Mouse (Mus musculus): Measurements from ENCODE around the gene Tysnd1. TPM values are rescaled to one million over a fixed set of nuclear protein-coding genes. Genes with fewer than 3 reads are reported as not detected.

Tysnd1 gene
- total RNA-seq, 2 experiments from 2014 or later = 25.9 to 26.6 TPM

DNA sequence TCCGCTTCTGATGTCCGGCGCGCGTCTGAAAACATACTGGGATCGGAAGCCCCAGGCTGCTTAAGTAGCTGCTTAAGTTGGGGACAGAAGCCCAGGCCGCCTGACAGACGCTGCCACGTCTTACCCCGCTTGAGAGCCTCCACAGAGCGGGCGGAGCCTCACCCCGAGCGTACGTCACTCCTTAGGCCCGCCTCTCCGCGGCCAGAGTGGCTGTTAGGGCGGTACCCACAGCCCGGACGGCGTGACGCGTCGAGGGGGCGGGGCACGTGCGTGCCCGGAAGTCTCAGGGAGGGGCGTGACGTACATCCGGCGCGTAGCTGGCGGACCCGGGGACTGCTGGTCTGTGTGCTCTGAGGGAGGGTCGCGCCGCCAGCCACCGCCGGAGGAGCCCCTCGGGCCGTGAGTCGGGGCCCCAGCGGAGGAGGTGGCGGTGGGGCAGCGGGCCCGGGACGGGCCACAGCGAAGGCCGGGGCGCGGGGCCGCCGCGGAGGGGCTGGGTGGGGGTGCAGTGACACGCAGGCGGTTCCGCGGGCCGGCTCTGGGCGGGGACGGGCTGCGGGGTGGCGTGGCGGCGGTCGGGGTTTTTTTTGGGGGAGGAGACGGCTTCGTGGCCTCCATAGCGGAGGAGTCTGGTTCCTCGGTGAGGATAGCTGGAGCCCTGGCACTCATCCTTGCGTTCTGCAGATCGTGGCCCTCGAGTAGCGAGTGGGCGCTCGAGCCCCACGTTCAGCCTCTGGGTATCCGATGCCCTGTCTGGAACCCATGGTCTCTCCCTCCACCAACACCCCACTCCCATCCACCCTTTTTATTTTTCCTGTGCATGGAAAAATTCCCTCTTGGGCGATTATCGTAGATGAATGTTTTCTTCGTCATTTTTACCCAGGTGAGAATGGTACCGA, 15.1 kb upstream of the Tysnd1 start, which contains the start of gene Sar1a:
Gene Sar1a, plus strand, starts transcription at position 285 of the 899 bp plus-strand sequence.
- DNase-seq = peak; percentile 99
- intact Hi-C loops (cut with DNase I) = no loop called here

DNA sequence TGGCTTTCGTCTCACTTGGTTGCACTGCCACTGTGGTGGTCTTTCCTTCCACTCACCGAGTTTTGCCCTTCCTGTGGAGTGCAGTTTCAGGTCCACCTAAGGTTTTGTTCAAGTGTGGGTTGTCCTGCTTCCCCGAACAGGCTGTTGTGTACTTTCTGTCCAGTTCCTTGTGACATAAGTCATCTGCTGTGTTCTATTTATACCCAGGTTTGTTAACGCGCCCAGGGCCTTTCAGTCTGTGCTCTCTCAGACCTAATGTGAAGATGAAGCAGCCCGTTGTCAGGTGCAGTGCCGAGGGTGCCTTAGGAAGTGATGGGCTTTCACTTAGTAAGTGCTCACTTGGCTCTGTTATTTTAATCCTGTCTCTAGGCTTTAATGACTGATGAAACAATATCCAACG, 5.9 kb upstream of the Tysnd1 start:
- peak in 1 of 2 experiments; percentile 37 for DNase-seq
- intact Hi-C loops (cut with DNase I) = no loop called here

DNA sequence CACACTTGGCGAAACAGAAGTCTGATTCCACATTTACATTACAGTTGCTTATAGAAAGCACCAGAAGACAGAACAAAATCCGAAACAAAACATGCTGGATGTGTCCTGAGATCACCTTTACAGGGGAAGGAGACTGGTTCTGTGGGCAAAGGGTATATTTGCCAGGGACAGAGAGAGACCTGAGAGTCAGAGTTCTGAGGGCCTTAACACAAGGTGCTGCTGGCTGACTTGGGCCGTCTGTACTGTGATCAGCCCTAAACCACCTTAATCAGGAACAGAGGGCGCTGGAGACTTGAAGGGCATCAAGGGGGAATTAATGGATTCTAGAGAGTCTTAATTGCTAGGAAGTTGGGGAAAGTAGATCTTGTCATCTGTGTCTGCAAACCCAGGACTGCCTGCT, 1.8 kb upstream of the Tysnd1 start:
- no peak for DNase-seq
- intact Hi-C loops (cut with DNase I) = no loop called here

DNA sequence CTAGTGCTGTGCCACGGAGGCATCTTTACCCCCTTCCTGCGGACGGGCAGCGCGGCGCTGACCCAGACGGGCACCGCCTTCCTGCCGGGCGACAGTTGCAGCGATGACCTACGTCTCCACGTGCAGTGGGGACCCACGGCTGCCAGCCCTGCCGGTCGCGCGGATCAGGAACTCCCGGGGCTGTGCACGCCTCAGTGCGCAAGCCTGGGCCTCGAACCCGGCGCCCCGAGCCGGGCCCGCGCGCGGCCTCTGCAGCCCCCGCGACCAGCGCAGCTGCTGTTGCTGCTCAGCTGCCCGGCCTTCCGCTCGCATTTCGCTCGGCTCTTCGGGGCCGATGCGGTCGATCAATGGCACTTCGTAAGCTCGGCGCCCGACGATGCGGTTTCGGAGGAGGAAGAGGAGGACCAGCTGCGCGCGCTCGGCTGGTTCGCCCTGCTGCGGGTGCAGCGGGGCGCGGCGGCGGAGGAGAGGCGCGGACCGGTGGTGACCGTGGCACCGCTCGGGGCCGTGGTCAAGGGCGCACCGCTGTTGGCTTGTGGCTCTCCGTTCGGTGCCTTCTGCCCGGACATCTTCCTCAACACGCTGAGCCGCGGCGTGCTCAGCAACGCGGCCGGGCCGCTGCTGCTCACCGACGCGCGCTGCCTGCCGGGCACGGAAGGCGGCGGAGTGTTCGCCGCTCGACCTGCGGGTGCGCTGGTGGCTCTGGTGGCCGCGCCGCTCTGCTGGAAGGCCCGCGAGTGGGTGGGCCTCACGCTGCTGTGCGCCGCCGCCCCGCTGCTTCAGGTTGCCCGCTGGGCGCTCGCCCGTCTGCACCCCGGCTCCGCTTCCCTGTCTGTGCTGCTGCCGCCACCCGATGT, 617 bp downstream of the Tysnd1 start:
- intact Hi-C loops (cut with DNase I) = loop anchor here (2.0 kb wide), 1 partner anchor 19 kb away; the partner anchor contains the start of gene Aifm2
- no peak for DNase-seq

DNA sequence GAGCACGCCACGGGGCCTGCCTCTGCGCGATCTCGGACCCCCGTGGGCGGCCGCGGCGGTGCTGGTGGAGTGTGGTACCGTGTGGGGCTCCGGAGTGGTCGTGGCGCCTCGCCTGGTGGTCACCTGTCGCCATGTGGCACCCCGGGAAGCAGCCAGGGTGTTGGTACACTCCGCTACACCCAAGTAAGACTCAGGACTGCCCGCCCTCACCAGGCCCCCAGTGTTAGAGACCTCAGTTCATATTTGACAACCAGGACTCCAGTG, 1.2 kb downstream of the Tysnd1 start:
- DNase-seq = no peak

DNA sequence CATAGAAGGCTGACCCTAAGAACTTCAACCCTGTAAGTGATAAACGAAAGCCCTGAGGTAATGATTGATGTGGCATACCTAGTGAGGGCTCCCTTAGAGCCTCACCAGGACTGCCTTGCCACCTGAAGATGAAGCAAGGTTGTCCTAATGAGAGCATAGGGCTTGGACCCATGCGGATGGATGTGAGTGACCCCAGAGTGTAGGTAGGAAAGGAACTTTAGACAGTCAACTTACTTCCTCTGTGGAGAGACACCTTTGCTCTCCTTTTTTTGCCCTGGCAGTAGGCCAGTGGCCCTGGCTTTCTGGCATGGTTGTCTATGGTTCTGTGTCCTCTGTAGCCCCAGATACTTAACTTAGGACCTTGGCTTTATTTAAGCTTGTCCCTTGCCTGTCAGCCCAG, 1.7 kb downstream of the Tysnd1 start:
- intact Hi-C loops (cut with DNase I) = loop anchor here (2.0 kb wide), 1 partner anchor 18 kb away; the partner anchor contains the start of gene Aifm2
- DNase-seq = no peak

More for the DNA sequence above, 1.2 kb downstream of the Tysnd1 start:
- intact Hi-C loops (cut with DNase I) = loop anchor here (2.0 kb wide), 1 partner anchor 18 kb away; the partner anchor contains the start of gene Aifm2

DNA sequence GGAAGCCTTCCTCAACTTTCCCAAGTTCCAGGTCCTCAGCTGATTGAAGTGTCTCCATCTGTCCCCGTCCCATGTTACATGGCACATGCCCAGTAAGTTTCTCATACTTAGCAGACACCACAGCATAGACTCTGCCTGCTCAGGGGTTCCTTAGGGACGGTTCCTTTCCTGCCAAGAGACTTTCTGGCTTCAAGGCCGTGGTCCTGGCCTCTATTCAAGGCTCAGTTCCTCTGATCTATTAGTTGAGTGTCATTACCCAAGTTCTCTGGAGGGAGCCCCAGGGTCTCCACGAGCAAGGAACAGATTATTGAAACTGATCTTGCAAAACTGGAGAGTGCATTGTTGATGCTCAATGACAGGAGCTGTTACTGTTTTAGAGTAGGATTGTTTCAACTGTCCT, 9.3 kb downstream of the Tysnd1 start:
- DNase-seq = no peak
- intact Hi-C loops (cut with DNase I) = no loop called here

DNA sequence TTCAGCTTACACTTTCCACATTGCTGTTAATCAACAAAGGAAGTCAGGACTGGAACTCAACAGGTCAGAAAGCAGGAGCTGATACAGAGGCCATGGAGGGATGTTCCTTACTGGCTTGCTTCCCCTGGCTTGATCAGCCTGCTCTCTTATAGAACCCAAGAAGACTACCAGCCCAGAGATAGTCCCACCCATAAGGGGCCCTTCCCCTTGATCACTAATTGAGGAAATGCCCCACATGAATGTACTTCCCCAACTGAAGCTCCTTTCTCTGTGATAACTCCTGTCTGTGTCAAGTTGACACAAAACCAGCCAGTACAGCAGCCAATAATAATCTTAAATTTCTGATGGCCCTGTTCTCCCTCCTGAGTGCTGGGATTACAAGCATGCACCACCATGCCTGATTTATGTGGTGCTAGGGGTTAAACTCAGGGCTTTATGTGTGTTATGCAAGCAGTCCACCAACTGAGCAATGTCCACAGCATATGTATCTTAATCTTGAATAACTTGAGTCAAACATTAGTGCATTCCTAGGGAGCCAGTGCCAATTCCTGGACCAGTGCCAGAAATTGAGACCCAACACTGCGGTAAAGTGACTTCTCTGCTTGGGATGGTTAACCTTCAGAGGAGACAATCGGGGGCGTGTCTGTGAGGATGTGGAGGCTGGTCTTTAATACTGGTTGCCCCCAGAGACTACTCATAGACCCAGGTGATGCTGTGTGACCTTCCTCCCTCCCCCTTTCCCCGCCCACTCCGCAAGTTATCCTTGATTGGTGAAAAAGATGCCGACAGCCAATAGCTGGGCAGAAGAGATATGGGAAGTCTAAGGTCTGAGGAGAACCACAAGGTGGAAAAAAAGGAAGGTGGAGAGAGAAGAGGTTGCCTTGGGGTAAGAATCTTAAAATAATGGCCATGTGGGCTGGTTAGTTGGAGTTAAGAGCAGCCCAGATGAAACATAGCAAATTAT, 11.4 kb downstream of the Tysnd1 start:
- no peak for DNase-seq
- intact Hi-C loops (cut with DNase I) = no loop called here

DNA sequence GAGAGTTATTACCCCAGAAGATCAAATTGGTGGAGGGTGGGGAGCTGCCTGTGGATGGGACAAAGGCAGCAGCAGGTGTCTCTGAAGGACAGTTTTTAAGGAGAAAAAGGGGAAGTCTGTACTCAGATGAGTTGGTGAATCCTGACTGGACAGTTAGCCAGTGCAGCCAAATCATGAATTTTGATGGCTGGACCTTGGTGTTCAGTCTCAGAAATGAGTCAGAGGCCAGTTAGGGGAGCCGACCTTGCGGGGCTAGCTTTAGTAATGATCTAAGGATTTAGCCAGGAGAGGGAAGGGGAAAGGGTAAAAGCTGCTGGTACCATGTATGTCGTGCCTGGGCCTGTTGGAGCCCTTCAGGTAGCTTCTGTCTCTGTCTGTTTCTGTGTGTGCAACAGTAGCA, 18.3 kb downstream of the Tysnd1 start:
- intact Hi-C loops (cut with DNase I) = no loop called here
- DNase-seq = no peak

DNA sequence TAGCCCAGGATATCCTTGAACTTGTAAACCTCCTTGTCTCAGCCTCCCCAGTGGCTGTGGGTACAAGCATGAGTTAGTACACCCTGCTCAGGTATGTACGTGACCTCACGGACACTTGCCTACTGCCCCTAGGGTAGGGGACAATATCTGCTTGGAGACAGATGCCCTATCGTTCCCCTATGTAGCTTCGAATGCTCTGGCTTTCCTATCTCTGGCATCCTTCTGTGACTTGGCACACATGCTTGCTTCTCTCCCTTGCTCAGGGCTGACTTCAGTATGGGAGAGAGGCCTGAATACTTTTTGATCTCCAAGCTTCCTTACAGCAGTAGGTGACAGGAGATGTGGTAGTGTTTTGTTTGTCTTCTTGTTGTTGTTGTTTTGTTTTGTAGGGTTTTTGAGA, 18.8 kb downstream of the Tysnd1 start:
- no peak for DNase-seq
- intact Hi-C loops (cut with DNase I) = loop anchor here (2.0 kb wide), 1 partner anchor 17 kb away; no protein-coding TSS in a partner anchor

DNA sequence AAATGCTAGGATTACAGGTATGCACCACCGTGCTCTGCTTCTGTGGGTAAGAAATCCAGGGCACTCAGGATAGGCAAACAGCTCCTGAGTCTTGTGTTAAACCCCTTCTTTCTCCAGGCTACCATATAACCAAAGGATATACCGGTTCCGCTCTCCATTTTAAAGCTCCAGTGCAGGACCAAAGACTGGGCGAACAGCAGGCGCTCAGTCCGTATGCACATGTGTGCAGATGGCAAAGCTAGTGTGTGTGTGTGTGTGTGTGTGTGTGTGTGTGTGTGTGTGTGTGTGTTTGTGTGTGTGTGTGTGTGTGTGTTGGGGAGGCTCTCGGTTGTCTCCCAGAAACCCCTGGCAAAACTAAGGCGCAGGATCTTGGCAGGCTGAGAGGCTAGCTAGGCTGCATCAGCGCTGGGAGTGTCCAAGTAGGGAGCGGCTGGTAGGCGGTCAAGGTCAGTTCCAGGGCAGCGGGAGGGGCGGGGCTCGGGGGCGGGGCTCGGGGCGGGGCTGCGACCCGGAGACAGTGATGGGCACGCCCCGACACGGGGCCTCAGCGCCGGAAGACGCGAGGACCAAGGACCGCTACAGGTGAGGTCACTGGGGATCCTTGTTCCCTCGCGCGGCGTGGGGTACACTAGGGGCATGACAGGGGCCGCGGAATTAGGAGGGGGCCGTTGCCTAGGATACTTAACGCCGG, 19.6 kb downstream of the Tysnd1 start, which contains the start of gene Aifm2:
Gene Aifm2, plus strand, starts transcription at position 493 of the 691 bp plus-strand sequence.
- DNase-seq = peak; percentile 76 to 78
- intact Hi-C loops (cut with DNase I) = loop anchor here (2.0 kb wide), 1 partner anchor 18 kb away; no protein-coding TSS in a partner anchor

DNA sequence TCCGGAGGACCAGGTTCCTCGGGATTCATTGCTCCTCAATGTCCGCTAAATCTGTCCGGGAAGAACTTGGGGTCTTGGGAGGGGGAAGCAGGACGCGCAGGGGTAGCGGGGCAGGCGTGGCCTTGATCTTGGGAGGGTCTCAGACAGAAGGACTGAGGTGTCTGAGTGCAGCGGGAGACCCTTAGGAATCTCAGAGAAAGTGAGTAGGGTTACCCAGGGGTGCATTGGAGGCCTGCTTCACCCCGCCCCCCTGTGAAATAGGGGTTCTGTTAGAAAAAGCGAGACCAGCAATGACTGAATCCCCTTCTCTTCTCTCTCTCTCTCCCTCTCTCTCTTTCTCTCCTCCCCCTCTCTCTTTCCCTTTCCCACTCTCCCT, 20.1 kb downstream of the Tysnd1 start:
- no peak for DNase-seq
- intact Hi-C loops (cut with DNase I) = loop anchor here (2.0 kb wide), 1 partner anchor 19 kb away; no protein-coding TSS in a partner anchor

DNA sequence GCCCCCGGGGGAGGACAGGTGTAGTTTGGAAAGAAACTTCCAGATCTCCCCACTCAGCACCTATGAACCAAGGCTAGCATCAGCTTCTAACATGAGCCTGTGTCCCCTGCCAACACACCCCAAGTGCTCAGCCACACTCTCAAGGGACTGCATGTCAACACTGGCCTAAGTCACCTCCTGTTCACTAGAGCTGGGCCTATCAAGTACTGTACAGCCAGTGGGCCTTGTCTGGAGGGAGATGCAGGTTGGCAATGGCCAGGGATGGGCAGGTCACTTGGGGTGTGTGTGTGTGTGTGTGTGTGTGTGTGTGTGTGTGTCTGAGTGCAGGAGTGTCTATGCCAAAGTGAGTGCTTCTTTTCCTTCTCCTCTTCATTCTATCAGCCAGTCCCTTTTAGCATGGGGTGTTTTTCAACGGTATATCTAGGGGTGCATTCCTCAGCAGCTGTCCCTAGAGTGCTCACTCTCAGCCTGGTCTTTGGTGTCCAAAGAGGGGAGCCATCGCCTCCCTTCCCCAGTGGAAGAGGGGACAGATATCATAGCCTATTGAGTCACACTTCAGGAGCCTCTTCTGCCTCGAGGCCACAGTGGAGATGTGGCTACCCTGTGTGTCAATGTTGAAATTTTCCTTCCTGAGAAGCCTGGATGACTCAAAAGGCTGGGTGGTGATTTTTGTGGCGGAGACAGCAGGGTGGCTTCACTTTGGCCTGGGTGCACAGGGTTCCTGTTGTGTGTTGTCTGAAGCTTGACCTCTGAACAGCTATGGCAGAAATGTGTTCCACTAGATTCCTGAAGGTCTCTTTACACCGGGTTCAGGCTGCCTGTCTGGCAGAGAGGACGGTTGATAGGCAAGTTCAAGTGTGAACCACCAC, 20.9 kb downstream of the Tysnd1 start:
- intact Hi-C loops (cut with DNase I) = loop anchor here (2.0 kb wide), 1 partner anchor 19 kb away; no protein-coding TSS in a partner anchor
- peak in 1 of 2 experiments; percentile 38 for DNase-seq

DNA sequence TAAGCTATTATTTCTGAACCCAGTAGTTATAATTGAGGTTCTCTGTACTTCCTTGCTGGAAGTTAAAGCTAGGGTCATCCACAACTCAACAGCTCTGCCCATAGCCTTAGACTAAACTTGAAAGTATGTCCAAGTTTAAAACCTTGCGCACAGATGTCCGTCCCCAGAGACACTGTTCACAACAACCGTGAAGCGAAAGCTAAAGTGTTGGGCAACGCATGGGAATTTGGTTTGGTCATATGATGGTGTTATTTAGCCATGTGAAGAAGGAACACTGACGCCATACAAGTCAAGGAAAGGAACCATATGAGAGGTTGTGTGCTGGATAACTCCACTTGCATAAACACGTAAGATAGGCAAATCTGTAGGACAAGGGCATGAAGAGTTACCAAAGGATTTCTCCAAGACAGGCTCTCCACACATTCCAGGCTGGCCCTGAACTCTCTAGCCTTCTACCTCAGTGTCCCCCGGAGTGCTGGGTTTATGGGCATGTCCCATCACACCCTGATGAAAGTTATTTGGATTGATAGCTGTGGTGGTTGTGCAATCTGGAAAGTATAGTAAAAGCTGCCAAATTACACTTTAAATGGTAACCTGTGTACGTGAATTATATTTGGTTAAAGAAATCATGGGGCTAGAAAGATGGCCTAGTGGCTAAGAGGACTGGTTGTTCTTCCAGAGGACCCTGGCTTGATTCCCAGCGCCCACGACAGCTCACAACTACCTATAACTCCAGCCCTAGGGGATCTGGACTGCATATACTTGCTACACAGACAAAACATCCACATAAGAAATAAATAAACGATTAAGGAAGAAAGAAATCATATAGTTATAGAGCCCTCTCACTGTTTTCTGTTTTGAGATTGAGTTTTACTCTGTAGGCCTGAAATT, 22.3 kb downstream of the Tysnd1 start:
- intact Hi-C loops (cut with DNase I) = no loop called here

DNA sequence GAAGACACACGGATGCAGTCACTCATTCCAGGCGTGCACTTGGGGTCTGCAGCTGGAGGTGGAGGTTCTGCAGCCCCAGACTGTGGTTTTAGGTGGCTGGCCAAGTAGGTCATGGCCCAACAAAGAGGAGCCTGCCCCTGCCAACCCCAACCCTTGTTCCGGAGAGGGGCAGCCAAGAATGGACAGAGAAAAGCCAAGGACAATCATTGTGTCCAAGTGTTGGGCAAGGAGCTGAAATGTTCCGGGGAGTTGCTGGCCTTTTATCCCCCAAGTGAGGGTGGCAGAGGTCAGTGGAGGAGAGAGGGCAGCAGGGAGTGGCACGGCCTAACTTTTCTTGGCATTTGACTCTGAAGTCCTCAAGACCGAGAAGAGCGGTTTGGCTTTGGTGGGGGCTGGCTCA, 25.0 kb downstream of the Tysnd1 start:
- intact Hi-C loops (cut with DNase I) = no loop called here
- no peak for DNase-seq

More for the DNA sequence above, 22.3 kb downstream of the Tysnd1 start:
- DNase-seq = no peak

DNA sequence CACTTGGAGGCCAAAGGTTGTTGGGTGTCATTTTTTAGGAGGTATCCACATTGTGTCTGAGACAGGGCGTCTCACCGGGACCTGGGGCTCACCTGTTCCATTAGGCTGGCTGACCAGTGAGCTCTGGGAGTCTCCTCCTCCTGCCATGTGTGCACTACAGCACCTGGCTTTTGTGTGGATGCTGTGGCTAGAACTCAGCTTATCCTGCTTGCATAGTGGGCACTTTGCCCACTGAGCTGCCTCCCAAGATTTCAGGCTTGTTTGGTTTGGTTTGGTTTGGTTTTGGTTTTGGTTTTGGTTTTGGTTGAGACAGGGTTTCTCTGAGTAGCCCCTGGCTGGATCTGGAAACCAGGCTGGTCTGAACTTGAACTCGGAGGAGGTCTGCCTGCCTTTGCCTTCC, 26.9 kb downstream of the Tysnd1 start:
- intact Hi-C loops (cut with DNase I) = no loop called here
- no peak for DNase-seq

DNA sequence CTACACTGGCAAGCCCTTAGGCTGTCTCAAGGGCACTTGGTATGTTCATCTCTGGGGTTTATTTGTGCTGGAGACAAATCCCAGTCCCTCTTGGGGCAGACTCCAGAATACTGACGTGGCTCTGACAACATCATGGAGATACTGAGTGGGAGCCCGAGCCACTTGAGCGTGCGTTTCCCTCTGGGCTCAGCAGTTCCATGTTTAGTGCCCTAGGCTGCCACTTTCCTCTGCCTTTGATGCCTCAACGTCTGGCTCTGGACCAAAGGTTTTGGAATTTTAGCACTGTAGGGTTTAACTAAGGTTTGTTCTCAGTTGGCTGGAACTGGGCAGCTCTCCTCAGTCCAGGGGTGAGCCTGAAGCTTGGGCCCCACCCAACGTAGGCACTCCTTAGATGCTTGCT, 28.0 kb downstream of the Tysnd1 start:
- peak; percentile 42 to 56 for DNase-seq

More for the DNA sequence above, 28.0 kb downstream of the Tysnd1 start:
- intact Hi-C loops (cut with DNase I) = no loop called here
